In genomic region chr15:51689498-51689897, GRCm38 (mm10) we compare ENCODE assay signal across 28 mouse cellular contexts.
DNase-seq lines count a peak whose midpoint lies in the region; ATAC-seq and TF ChIP-seq lines count a peak whose summit lies in the region.
"Had no signal": no experiment of that assay in that cellular context is flagged by ENCODE, and none has a peak within 500 bp of the region (broad histone marks: within the 10 kb centered on the region; RNA-seq: fewer than 3 reads in every experiment).

No protein-coding gene starts in this region.

- DNase-seq in liver, adult 2 months (ENCODE audit: extremely low read depth, low read depth, low spot score): peak; percentile 8
- no peak for DNase-seq in liver
- peak; percentile 73 for DNase-seq in MEL (ENCODE audit: low read depth, low spot score)
- no peak for DNase-seq in urinary bladder, postnatal 14 days (ENCODE audit: low spot score)
- DNase-seq in kidney, adult 9 months: no peak
- DNase-seq in kidney, adult 2 months: no peak
- DNase-seq: adrenal gland, postnatal 10 days; adrenal gland, postnatal 36 days; cerebellum, adult 18-20 months; cerebellum, adult 9-10 months; cerebellum, postnatal 14 days; gastrocnemius, postnatal 10 days; gastrocnemius, postnatal 36 days; heart, adult 18-20 months; heart, postnatal 14 days; heart, postnatal 4 days had no signal

- no peak overlapping the region for H3K9ac ChIP-seq in liver, adult 2 months (ENCODE audit: low read depth, low read length)
- H3K9ac ChIP-seq in MEL (ENCODE audit: control insufficient read depth, low read depth, low read length, poor library complexity, severe bottlenecking): no peak overlapping the region
- H3K9ac ChIP-seq: embryonic facial prominence, embryonic 12.5 days; embryonic facial prominence, embryonic 15.5 days; forebrain, embryonic 12.5 days; forebrain, embryonic 15.5 days; heart, embryonic 12.5 days; heart, embryonic 15.5 days; hindbrain, embryonic 12.5 days; hindbrain, embryonic 15.5 days had no signal

- no peaks in the 10 kb centered on the region for H3K79me2 ChIP-seq in liver, adult 2 months (ENCODE audit: control insufficient read depth, insufficient read depth, low read length)
- H3K79me2 ChIP-seq in MEL (ENCODE audit: control insufficient read depth, insufficient read depth, low read length, poor library complexity): no peaks in the 10 kb centered on the region

- no peak for TF ChIP-seq CTCF in liver, adult 2 months (IDR thresholded peaks at IDR 0.05; ENCODE audit: low read depth, low read length)
- TF ChIP-seq CTCF in MEL (IDR thresholded peaks at IDR 0.05 in 2 of 3, conservative IDR thresholded peaks at IDR 0.05 in 1 of 3; ENCODE audit: control insufficient read depth in 1 of 3, insufficient read depth in 1 of 3, low read depth in 2 of 3, low read length in 3 of 3, poor library complexity in 1 of 3, severe bottlenecking in 1 of 3): no peak
- TF ChIP-seq CTCF in kidney, adult 2 months (conservative IDR thresholded peaks at IDR 0.05; ENCODE audit: insufficient read depth, insufficient read length, low read depth, low read length): no peak

- H3K9me3 ChIP-seq in MEL (replicated peaks; ENCODE audit: insufficient read depth, low read length): no peaks in the 10 kb centered on the region
- H3K9me3 ChIP-seq: embryonic facial prominence, embryonic 12.5 days; embryonic facial prominence, embryonic 15.5 days; forebrain, embryonic 12.5 days; forebrain, embryonic 15.5 days; heart, embryonic 12.5 days; heart, embryonic 15.5 days; hindbrain, embryonic 12.5 days; hindbrain, embryonic 15.5 days had no signal

- no peaks in the 10 kb centered on the region for H3K27me3 ChIP-seq in liver, adult 2 months (ENCODE audit: control insufficient read depth, insufficient read depth, low read length)
- no peaks in the 10 kb centered on the region for H3K27me3 ChIP-seq in MEL (ENCODE audit: control insufficient read depth in 1 of 2, insufficient read depth in 2 of 2, low read length in 2 of 2)
- no peaks in the 10 kb centered on the region; the same call in 1 of the 2 replicates for H3K27me3 ChIP-seq in kidney, adult 2 months (replicated peaks; ENCODE audit: control insufficient read depth, insufficient read depth, low read length)
- H3K27me3 ChIP-seq: embryonic facial prominence, embryonic 12.5 days; embryonic facial prominence, embryonic 15.5 days; forebrain, embryonic 12.5 days; forebrain, embryonic 15.5 days; heart, embryonic 12.5 days; heart, embryonic 15.5 days; hindbrain, embryonic 12.5 days; hindbrain, embryonic 15.5 days; Patski had no signal

- ATAC-seq in granulocyte monocyte progenitor cell, adult 5-6 weeks (replicated peaks; ENCODE audit: poor library complexity, severe bottlenecking): peak; percentile 89
- ATAC-seq in monocyte, adult 5-6 weeks (replicated peaks; ENCODE audit: insufficient number of reproducible peaks, low FRiP score, low TSS enrichment, poor library complexity, severe bottlenecking): 0 out of 2 replicates have a peak, but pooled peaks have one; percentile 43
- ATAC-seq: CD4-positive, CD25-positive, alpha-beta regulatory T cell, adult 4 months; forebrain, embryonic 15.5 days; Patski had no signal

- H3K4me1 ChIP-seq in liver, adult 2 months (ENCODE audit: control insufficient read depth, insufficient read depth, low read length): no peaks in the 10 kb centered on the region
- peaks cover 0 to 11% of the 10 kb centered on the region in 2 experiments; a peak in 3 of 4 replicates for H3K4me1 ChIP-seq in MEL (ENCODE audit: control insufficient read depth in 1 of 2, insufficient read depth in 2 of 2, low read length in 2 of 2)
- H3K4me1 ChIP-seq in kidney, adult 2 months (ENCODE audit: control insufficient read depth, insufficient read depth, low read length): no peaks in the 10 kb centered on the region
- H3K4me1 ChIP-seq: embryonic facial prominence, embryonic 12.5 days; forebrain, embryonic 12.5 days; forebrain, embryonic 15.5 days; heart, embryonic 15.5 days; hindbrain, embryonic 12.5 days; hindbrain, embryonic 15.5 days had no signal

- TF ChIP-seq POLR2A in liver, adult 2 months (IDR thresholded peaks at IDR 0.05; ENCODE audit: extremely low read depth, insufficient read depth, low read length): no peak
- no peak for TF ChIP-seq POLR2A in MEL (IDR thresholded peaks at IDR 0.05; ENCODE audit: control insufficient read depth in 1 of 2, insufficient read depth in 1 of 2, low read depth in 1 of 2, low read length in 2 of 2, poor library complexity in 1 of 2)
- no peak for TF ChIP-seq POLR2A in kidney, adult 2 months (IDR thresholded peaks at IDR 0.05; ENCODE audit: low read depth, low read length)

- WGBS in liver, adult 2 months: 69% methylated on average over 1 of the region's 1 CpGs
- 64% methylated on average over 1 of the region's 1 CpGs for WGBS in kidney, adult 2 months

- H3K27ac ChIP-seq in liver, adult 2 months (replicated peaks; ENCODE audit: insufficient read depth, low read depth, low read length): no peak overlapping the region
- no peak overlapping the region for H3K27ac ChIP-seq in MEL (ENCODE audit: control insufficient read depth, low read depth, low read length)
- H3K27ac ChIP-seq in kidney, adult 2 months (ENCODE audit: insufficient read depth, low read depth, low read length): no peak overlapping the region
- H3K27ac ChIP-seq: embryonic facial prominence, embryonic 12.5 days; embryonic facial prominence, embryonic 15.5 days; forebrain, embryonic 12.5 days; forebrain, embryonic 15.5 days; heart, embryonic 15.5 days; hindbrain, embryonic 12.5 days; hindbrain, embryonic 15.5 days had no signal

- H3K4me3 ChIP-seq in liver, adult 2 months (ENCODE audit: insufficient read depth, low read depth, low read length): no peak overlapping the region
- H3K4me3 ChIP-seq in MEL (ENCODE audit: control insufficient read depth in 1 of 2, insufficient read depth in 1 of 2, low read depth in 2 of 2, low read length in 2 of 2): no peak overlapping the region
- no peak overlapping the region for H3K4me3 ChIP-seq in kidney, adult 2 months (ENCODE audit: insufficient read depth, low read depth, low read length)
- H3K4me3 ChIP-seq: embryonic facial prominence, embryonic 12.5 days; embryonic facial prominence, embryonic 15.5 days; forebrain, embryonic 12.5 days; forebrain, embryonic 15.5 days; heart, embryonic 12.5 days; heart, embryonic 15.5 days; hindbrain, embryonic 12.5 days; hindbrain, embryonic 15.5 days had no signal

- no peaks in the 10 kb centered on the region for H3K36me3 ChIP-seq in liver, adult 2 months (ENCODE audit: control insufficient read depth, insufficient read depth, low read length)
- peaks cover 0 to 5% of the 10 kb centered on the region in 2 experiments; a peak in 2 of 4 replicates for H3K36me3 ChIP-seq in MEL (ENCODE audit: control insufficient read depth in 1 of 2, insufficient read depth in 2 of 2, low read length in 2 of 2)
- no peaks in the 10 kb centered on the region for H3K36me3 ChIP-seq in kidney, adult 2 months (ENCODE audit: control insufficient read depth, insufficient read depth, low read length)
- H3K36me3 ChIP-seq: embryonic facial prominence, embryonic 12.5 days; embryonic facial prominence, embryonic 15.5 days; forebrain, embryonic 12.5 days; forebrain, embryonic 15.5 days; heart, embryonic 12.5 days; heart, embryonic 15.5 days; hindbrain, embryonic 12.5 days; hindbrain, embryonic 15.5 days had no signal

- no peak for TF ChIP-seq RAD21 in MEL (IDR thresholded peaks at IDR 0.05; ENCODE audit: low read depth, low read length)

- peak; percentile 58 to 79; a peak in 3 of 4 replicates for TF ChIP-seq EP300 in MEL (IDR thresholded peaks at IDR 0.05; ENCODE audit: low read depth in 1 of 2, low read length in 2 of 2)

TF ChIP-seq in MEL, 35 proteins besides CTCF, POLR2A, EP300 and RAD21:
- TF ChIP-seq MAX (IDR thresholded peaks at IDR 0.05; ENCODE audit: low read length) (0 out of 2 replicates have a peak, but pooled peaks have one; percentile 19), JUND (IDR thresholded peaks at IDR 0.05; ENCODE audit: low read depth, low read length) (no peak), KAT2A (conservative IDR thresholded peaks at IDR 0.05; ENCODE audit: low read depth, low read length) (no peak), ETS1 (IDR thresholded peaks at IDR 0.05; ENCODE audit: low read depth, low read length) (0 out of 2 replicates have a peak, but pooled peaks have one; percentile 24), TCF12 (IDR thresholded peaks at IDR 0.05; ENCODE audit: low read depth, low read length) (peak; percentile 50; the same call in 1 of the 2 replicates), GATA1 (IDR thresholded peaks at IDR 0.05; ENCODE audit: low read depth, low read length) (peak; percentile 59), RCOR1 (IDR thresholded peaks at IDR 0.05; ENCODE audit: low read depth, low read length) (peak; percentile 87)

Comparison
In these comparisons a context has a peak if more than half of its experiments do, and no peak if none do; other contexts are left out.
1. DNase-seq: peak in liver, adult 2 months (single experiment) and MEL (single experiment); none in liver (single experiment), urinary bladder, postnatal 14 days (single experiment), kidney, adult 9 months (single experiment) and kidney, adult 2 months (single experiment).